Mouse (Mus musculus) cerebellum, adult 18-20 months (tissue): ENCODE data around the gene Pgpep1.

Experiments used
- DNase-seq, 2 experiments: peaks; one replicate each; pipeline ENCODE4 v3.0.0; 2021

Pgpep1 gene

GRCm38 (mm10) chr8:70607603-70607897 is 52.6 kb downstream of the Pgpep1 start:
- no peak for DNase-seq

- peak in 1 of 2 experiments; percentile 41 for DNase-seq
These were observed 53.2 kb downstream of the Pgpep1 start for GRCm38 (mm10) chr8:70606780-70607602.

- no peak for DNase-seq
These were observed 54.1 kb downstream of the Pgpep1 start for GRCm38 (mm10) chr8:70605871-70606779.

- DNase-seq, result no peak
These were observed 55.6 kb downstream of the Pgpep1 start for GRCm38 (mm10) chr8:70604558-70604957.

- DNase-seq, result no peak
These were observed 57.9 kb downstream of the Pgpep1 start for GRCm38 (mm10) chr8:70602139-70602811.

GRCm38 (mm10) chr8:70601271-70601649 is 58.9 kb downstream of the Pgpep1 start:
- DNase-seq, result peak; percentile 79

GRCm38 (mm10) chr8:70600473-70601270 is 59.5 kb downstream of the Pgpep1 start:
- DNase-seq, result no peak

- peak in 1 of 2 experiments; percentile 26 for DNase-seq
These were observed 60.5 kb downstream of the Pgpep1 start for GRCm38 (mm10) chr8:70599507-70600290.

GRCm38 (mm10) chr8:70598722-70599121 is 61.5 kb downstream of the Pgpep1 start:
- DNase-seq, result no peak

- peak; percentile 92 to 93 for DNase-seq
These were observed 61.9 kb downstream of the Pgpep1 start for GRCm38 (mm10) chr8:70598283-70598682.

- DNase-seq, result peak; percentile 39 to 54
These were observed 62.5 kb downstream of the Pgpep1 start for GRCm38 (mm10) chr8:70597417-70598272.

- DNase-seq, result peak; percentile 58 to 67
These were observed 63.3 kb downstream of the Pgpep1 start for GRCm38 (mm10) chr8:70596775-70597416.
